Mouse (Mus musculus) G1E (cell line): ENCODE results near the gene Btbd2.

Experiments used
- CTCF ChIP-seq: IDR thresholded peaks from 2 replicates; pipeline ENCODE4 v1.5.1; 2012; ENCODE audit warnings: low read depth, low read length, inconsistent platforms, mixed read lengths
- GATA1 ChIP-seq: IDR thresholded peaks from 2 replicates; pipeline ENCODE4 v1.6.1; 2012; ENCODE audit warnings: borderline replicate concordance, low read length, inconsistent platforms, mixed read lengths

DNA sequence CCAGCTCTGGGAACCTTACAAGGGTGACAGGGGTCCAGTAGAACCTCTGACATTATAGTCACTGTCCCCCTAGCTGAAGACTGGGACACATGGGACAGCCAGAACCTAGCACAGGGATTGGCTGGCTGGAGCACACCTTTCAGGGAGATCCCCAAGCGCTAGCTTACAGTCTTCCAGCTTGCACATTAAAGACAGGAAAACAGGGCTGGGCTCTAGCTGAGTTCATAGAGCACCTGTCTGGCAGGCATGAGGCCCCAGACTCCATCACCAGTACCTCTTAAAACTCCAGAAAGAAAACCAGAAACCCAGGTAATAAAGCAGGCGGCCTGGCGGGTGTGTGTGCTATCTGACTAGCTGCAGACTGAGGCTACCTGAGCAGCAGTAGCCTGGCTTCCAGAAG, 16.8 kb upstream of the Btbd2 start:
- TF ChIP-seq GATA1: no peak
- TF ChIP-seq CTCF: no peak
